Mouse (Mus musculus) Patski (cell line): ENCODE measurements around the gene Sfmbt2. TPM values are rescaled to one million over a fixed set of nuclear protein-coding genes. Genes with fewer than 3 reads are reported as not detected.

Experiments
- ATAC-seq: fragments of 100-300 bp; one replicate; pipeline ENCODE4 v1.8.0; 2021
- CTCF ChIA-PET: fragments of 350-600 bp; sonication (Branson Sonifier 250); formaldehyde crosslinking; loops from one replicate; lab custom pipeline; 2022; ENCODE audit warnings: inconsistent platforms; lab: Charles Lee
- POLR2A ChIA-PET: fragments of 350-600 bp; sonication (Branson Sonifier 250); formaldehyde crosslinking; loops from one replicate; lab custom pipeline; 2022; ENCODE audit warnings: antibody characterized with exemption, inconsistent platforms; lab: Charles Lee
- DNase-seq: peaks from one replicate; pipeline ENCODE4 v3.0.0-alpha.2; 2011; ENCODE audit warnings: low read depth, low spot score
- H3K27me3 ChIP-seq: fragments of 371-371 bp; one replicate; pipeline ENCODE4 v1.5.1; 2021
- CTCF ChIP-seq: fragments of 100-300 bp; IDR thresholded peaks from one replicate; pipeline ENCODE4 v1.5.1; 2021
- in situ Hi-C: fragments of 300-500 bp; cut with MboI; formaldehyde crosslinking; loops from 3 replicates; pipeline ENCODE4 v1.11.1; 2018; ENCODE audit warnings: low pct_unique_long_range_greater_than_20kb, mixed read lengths
- polyA plus RNA-seq: library from polyadenylated mRNA; unstranded; gene quantifications from one replicate; pipeline ENCODE4 v1.2.3, GENCODE M21; 2021

Sfmbt2 gene
- polyA plus RNA-seq, 1 experiment from 2014 or later: 1.0 TPM

GRCm38 (mm10) chr2:10371899-10372298 is 1.6 kb downstream of the Sfmbt2 start:
- in situ Hi-C loops: loop anchor here (25.0 kb wide), 1 partner anchor 690 kb away; no protein-coding TSS in a partner anchor
- CTCF ChIA-PET: no interaction called here
- TF ChIP-seq CTCF: no peak
- POLR2A ChIA-PET: no interaction called here
- peaks cover 32% of the 10 kb centered on the region for H3K27me3 ChIP-seq
- ATAC-seq (no peak), DNase-seq (no peak)

DNA sequence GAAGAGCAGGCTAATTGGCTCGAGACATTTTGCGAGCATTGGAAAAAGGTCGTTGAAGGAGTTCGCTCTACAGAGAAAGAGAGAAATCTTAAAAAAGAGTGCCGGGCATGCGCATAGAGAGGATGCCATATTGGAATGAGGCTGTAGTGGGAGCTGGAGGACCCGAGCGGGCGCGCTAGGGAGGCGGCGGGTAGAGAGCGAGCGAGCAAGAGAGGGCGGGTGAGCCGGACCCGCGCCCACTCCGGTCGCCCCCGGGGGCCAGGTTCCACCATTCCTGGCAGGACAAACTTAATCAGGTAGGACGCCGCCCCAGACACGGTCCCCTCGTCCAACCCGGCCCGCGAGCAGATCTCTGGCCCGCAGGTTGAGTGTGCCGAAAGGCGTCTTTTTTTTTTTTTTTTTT is 2.0 kb downstream of the Sfmbt2 start:
- CTCF ChIA-PET: no interaction called here
- POLR2A ChIA-PET: no interaction called here
- H3K27me3 ChIP-seq: peaks cover 32% of the 10 kb centered on the region
- in situ Hi-C loops: loop anchor here (25.0 kb wide), 1 partner anchor 690 kb away; no protein-coding TSS in a partner anchor
- no peak for TF ChIP-seq CTCF
- DNase-seq (no peak), ATAC-seq (no peak)

GRCm38 (mm10) chr2:10372776-10373507 is 2.6 kb downstream of the Sfmbt2 start:
- in situ Hi-C loops: loop anchor here (25.0 kb wide), 1 partner anchor 689 kb away; no protein-coding TSS in a partner anchor
- DNase-seq: no peak
- peaks cover 31% of the 10 kb centered on the region for H3K27me3 ChIP-seq
- TF ChIP-seq CTCF: no peak
- CTCF ChIA-PET: interaction anchor here (0.6 kb wide), 1 partner anchor 1847 kb away, joined by 3 read pairs; no protein-coding TSS in a partner anchor
- POLR2A ChIA-PET: interaction anchor here (0.7 kb wide), 1 partner anchor 9 kb away, joined by 3 read pairs; no protein-coding TSS in a partner anchor
- ATAC-seq: no peak

DNA sequence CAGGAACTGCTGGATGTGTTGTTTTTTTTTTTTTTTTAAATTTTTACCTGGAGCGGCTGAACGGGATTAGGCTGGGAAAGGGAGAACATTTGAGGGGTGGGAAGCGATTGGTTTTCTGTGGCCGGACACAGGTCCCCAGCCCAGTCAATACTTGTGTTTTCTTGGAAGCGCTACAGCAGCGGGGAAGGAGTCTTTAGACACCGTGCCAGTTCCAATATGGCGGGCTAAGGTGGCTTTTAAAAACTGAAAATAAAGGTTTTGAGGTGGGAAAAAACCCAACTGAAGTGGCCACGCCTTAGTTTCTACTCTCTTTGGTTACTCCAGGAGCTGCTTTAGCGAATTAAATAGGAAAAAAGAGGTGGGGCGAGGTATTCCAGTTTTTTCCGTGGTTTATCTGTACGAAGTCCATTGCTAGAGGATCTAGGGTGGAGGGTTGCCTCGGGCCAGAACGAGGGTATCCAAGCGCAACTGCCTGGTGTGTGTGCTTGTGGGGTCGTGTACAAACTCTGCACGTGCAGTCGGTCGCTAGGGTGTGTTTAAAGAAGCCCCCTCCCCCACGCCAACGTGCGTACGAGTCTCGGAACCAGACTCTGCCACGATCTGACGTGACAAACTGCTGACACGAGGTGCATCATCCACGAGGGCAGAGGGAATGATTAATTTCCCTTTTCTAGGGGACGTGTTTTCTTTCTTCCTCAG is 3.3 kb downstream of the Sfmbt2 start:
- ATAC-seq (no peak), DNase-seq (no peak)
- no peak for TF ChIP-seq CTCF
- H3K27me3 ChIP-seq: peaks cover 26% of the 10 kb centered on the region
- ChIA-PET CTCF (interaction anchor here (0.6 kb wide), 1 partner anchor 1848 kb away, joined by 3 read pairs; no protein-coding TSS in a partner anchor), POLR2A (interaction anchor here (0.7 kb wide), 1 partner anchor 8 kb away, joined by 3 read pairs; no protein-coding TSS in a partner anchor)
- in situ Hi-C loops: loop anchor here (25.0 kb wide), 1 partner anchor 689 kb away; no protein-coding TSS in a partner anchor

DNA sequence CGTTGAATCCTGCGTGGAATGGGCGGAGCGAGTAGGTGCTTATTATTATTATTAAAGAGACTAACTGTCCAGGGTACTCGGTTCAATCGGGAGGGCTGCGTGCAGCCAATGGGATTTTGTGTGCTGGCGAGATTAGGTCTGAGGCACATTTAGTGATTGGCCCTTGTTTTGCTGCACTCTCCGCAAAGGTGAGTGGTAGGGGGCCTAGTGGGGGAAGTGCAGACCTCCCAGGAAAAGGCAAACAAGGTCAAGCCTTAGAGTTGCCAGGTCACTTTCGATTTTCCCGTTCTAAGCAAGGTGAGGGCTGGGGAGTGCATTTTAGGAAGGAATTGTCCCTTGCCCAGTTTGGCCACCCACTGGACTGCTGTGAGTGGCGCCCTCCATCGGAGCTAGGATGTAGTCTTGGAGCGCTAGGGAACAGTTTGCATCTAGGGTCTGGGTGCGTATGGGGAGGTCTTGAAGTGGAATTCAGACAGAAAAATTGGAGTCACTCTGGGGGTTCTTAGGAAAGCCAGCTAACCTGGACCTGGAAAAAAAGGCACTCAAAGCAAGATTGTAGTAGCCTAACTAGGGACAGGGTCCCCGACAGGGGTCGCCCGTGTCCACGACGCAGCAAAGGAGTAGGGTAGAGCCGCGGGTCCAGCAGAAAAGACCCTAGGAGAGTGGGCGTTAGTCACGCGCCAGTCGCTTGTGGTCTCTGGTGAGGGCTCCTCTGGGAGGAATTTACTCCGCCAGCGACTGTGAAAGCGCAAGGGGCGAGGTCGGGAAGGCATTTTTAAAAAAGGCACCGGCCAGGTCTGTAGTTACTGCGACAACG is 4.1 kb downstream of the Sfmbt2 start:
- H3K27me3 ChIP-seq: peaks cover 20% of the 10 kb centered on the region
- TF ChIP-seq CTCF: peak; percentile 51
- ATAC-seq: no peak
- in situ Hi-C loops: loop anchor here (25.0 kb wide), 1 partner anchor 688 kb away; no protein-coding TSS in a partner anchor
- POLR2A ChIA-PET: no interaction called here
- DNase-seq: no peak
- CTCF ChIA-PET: no interaction called here

GRCm38 (mm10) chr2:10375024-10375372 is 4.7 kb downstream of the Sfmbt2 start:
- no peak for ATAC-seq
- CTCF ChIA-PET: no interaction called here
- POLR2A ChIA-PET: no interaction called here
- DNase-seq: no peak
- in situ Hi-C loops: no loop called here
- TF ChIP-seq CTCF: no peak
- peaks cover 16% of the 10 kb centered on the region for H3K27me3 ChIP-seq

DNA sequence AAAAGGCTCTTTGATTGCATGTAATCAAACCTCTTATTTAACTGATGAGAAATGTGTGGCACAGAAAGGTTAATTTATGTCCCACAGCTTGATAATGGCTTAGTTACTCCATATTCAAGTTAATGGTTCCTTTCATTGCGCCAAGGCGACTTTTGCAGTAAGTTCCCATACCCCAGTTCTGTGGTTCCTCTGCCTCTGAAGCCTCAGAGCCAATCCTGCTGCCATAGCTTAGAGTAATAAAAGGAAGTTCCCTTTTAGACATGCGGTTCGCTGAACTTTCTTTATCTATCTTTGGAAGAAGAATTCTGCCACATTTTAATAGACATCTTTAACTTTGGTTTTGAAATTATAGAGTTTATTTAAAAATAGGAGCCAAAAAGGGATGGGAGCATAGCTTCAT is 19.7 kb downstream of the Sfmbt2 start:
- no peak for TF ChIP-seq CTCF
- ATAC-seq (no peak), DNase-seq (no peak)
- POLR2A ChIA-PET: no interaction called here
- no peaks in the 10 kb centered on the region for H3K27me3 ChIP-seq
- in situ Hi-C loops: no loop called here
- CTCF ChIA-PET: no interaction called here

DNA sequence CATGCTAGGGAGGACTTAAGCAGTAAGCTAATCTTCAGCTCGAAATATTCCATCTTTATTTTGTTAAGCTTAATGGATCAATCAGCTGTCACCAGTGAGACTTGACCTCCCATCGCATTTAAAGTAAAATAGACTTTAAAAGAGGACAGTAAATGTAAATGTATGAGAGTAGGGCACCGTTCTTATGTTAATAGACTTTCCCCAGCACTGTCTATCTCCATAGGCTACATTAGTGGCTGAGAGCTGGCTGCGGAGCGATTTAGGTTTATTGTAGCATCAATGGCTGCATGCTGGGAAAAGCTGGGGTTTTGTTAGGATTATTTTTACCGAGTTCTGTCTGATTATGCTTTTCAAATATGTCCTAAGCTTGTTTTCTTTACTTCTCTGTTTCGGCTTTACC is 20.5 kb downstream of the Sfmbt2 start:
- DNase-seq: no peak
- ATAC-seq: no peak
- in situ Hi-C loops: no loop called here
- ChIA-PET POLR2A (no interaction called here), CTCF (no interaction called here)
- H3K27me3 ChIP-seq: no peaks in the 10 kb centered on the region
- no peak for TF ChIP-seq CTCF

DNA sequence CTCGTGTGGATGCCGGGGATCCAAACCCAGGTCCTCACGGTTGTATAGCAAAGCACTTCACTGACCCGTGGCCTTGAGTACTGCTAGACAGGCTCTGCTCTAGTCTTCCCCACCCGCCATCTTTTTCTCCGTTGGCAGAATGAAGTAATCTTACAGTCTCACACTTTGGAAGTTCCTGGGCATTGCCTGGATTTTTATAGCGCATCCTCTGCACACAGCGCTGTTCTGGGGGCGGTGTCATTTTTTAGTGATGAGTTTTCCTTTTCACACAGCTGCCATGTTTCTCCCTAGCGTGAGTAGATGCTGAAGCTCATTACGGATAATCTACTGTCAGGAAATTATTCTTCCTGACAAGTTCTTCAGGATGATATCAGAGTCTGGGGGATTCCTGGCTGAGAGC is 24.8 kb downstream of the Sfmbt2 start:
- no peaks in the 10 kb centered on the region for H3K27me3 ChIP-seq
- DNase-seq (no peak), ATAC-seq (no peak)
- CTCF ChIA-PET: no interaction called here
- in situ Hi-C loops: no loop called here
- TF ChIP-seq CTCF: no peak
- POLR2A ChIA-PET: no interaction called here

- ChIA-PET POLR2A (no interaction called here), CTCF (no interaction called here)
- TF ChIP-seq CTCF: no peak
- DNase-seq: no peak
- no peaks in the 10 kb centered on the region for H3K27me3 ChIP-seq
- in situ Hi-C loops: no loop called here
- no peak for ATAC-seq
Observed at GRCm38 (mm10) chr2:10397790-10398189, 27.5 kb downstream of the Sfmbt2 start.
